Mouse (Mus musculus): Measurements from ENCODE around the gene Vpreb3.

Gene Vpreb3

GRCm38 (mm10) chr10:75942736-75943477 lies at the start of gene Vpreb3:
Vpreb3 (plus strand) TSS chr10:75943057.
- no peak for TF ChIP-seq GATA4 (IDR thresholded peaks at IDR 0.05; ENCODE audit: insufficient replicate concordance, low read length)

- TF ChIP-seq GATA4 (IDR thresholded peaks at IDR 0.05; ENCODE audit: insufficient replicate concordance, low read length) = no peak
These were observed 49.6 kb upstream of the Vpreb3 start, which contains the start of gene Derl3 for GRCm38 (mm10) chr10:75893089-75893750. Derl3 (plus strand) TSS chr10:75893413.

- TF ChIP-seq GATA4 (IDR thresholded peaks at IDR 0.05; ENCODE audit: insufficient replicate concordance, low read length) = no peak
These were observed 48.3 kb upstream of the Vpreb3 start for GRCm38 (mm10) chr10:75894601-75895000.

DNA sequence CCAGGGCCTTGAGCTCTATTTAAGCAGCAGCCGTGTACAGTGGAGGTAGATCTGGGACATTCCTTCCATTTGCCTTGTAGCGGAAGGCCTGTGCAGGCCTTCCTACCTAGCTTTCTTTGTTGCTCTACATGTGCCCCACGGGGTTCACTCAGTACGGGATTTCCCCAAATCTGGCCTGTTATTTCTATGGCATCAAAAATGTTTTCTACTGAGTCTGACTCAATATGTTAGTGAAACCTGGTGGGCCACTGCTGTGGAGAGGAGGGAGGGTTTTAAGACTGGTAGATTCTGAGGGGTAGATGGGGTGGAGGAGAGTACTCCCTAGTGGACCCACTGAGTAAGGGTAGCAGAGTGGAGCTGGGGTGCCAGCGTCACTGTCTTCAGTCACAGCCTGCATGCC lies 47.1 kb upstream of the Vpreb3 start:
- TF ChIP-seq GATA4 (IDR thresholded peaks at IDR 0.05; ENCODE audit: insufficient replicate concordance, low read length) = no peak

DNA sequence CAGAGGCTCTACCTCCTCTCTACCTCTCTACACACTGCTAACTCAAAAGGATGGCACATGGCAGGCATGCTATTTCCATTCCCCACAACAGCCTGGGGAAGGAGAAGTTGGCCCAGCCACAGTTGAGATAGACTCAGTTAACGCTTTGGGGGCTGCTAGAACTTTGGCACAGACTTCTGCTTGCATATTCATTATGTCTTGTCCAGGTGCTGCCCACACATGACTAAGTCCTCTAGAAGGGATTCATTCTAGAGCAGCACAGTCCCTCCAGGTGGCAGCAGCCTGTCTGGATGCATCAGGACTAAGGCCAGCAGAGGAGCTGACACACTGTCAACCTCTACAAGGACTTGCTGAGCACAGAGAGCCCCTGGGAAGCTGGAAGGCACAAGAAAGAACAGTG lies 46.6 kb upstream of the Vpreb3 start:
- TF ChIP-seq GATA4 (IDR thresholded peaks at IDR 0.05; ENCODE audit: insufficient replicate concordance, low read length) = no peak

DNA sequence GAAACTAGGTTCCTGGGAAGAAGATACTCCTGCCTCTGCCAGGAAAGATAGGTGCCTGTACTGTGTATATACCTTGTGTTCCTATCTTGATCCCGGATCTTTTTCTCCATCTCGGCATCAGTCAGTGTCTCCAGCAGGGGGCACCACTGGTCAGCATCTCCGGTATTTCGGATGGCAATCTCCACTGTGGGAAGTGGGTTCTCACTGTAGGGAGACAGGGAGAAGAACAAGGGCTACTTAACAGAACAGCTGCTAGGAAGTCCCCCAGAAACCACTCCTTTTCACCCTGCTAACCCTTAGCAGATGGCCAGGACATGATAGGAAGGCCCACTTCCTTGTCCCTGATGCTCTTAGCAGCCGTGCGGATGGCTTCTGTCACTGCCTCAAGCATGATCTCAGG lies 45.5 kb upstream of the Vpreb3 start:
- TF ChIP-seq GATA4 (IDR thresholded peaks at IDR 0.05; ENCODE audit: insufficient replicate concordance, low read length) = no peak

DNA sequence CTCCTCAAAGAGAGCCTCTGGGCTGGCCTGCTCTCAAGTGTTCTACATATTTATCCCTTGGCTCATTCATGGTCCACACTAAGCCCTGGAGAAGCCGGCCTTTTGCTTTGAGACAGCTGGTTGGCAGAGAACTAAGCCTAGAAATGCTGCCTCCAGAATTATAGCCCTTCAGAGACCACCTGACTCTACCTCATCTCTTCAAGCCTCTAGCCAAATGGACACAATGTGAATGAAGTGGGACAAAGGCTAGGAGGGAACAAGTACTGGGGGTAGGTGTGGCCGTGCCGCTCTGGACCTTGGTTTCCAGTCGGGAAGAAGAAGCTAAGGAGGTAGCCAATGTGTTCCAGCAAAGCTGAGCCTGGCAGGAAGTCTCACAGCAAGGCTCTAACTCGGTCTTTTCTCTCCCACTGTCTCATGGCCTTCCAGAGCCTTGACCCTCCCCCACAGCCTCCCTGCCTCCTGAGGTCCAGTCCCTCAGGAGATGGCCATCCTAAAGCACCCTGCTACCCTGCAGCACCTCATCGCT lies 44.8 kb upstream of the Vpreb3 start:
- no peak for TF ChIP-seq GATA4 (IDR thresholded peaks at IDR 0.05; ENCODE audit: insufficient replicate concordance, low read length)

DNA sequence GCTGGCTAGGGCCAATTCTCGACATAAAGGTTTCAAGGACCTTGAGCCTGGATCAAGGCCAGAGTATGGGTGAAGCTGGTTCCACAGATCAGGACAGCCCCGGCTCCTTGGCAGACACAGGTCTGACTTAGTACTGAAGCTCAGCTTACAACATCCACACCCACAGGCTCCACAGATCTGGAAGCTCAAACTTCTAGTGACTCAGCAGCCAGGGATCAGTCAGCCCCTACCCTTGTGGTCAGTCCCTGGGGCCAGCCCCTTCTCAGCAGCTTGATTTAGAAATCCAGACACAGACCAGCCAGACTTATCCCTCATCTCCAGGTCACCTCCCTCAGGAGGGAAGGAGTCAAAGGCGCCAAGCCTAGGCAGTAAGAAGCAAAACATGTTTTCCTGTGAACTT lies 44.0 kb upstream of the Vpreb3 start:
- no peak for TF ChIP-seq GATA4 (IDR thresholded peaks at IDR 0.05; ENCODE audit: insufficient replicate concordance, low read length)

DNA sequence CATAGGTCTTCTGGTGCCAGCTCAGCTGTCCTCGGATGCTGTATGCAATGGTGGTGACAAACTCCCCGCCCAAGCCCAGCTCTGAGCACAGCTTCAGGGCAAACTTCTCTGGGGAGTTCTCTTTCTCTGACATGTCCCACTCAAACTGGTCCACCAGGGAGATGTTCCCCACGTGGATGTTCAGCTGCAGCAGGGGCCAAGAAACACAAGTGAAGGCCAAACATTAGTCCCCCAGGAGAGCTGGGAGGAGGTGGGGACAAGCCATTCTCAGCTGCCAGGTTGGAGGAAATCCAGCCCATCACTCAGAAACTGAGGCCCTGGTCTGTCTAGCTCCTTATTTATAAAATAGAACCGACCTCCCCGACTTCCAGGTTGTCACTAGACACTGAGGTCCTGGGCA lies 38.5 kb upstream of the Vpreb3 start:
- no peak for TF ChIP-seq GATA4 (IDR thresholded peaks at IDR 0.05; ENCODE audit: insufficient replicate concordance, low read length)

- no peak for TF ChIP-seq GATA4 (IDR thresholded peaks at IDR 0.05; ENCODE audit: insufficient replicate concordance, low read length)
These were observed 36.0 kb upstream of the Vpreb3 start for GRCm38 (mm10) chr10:75906882-75907281.

GRCm38 (mm10) chr10:75910698-75911097 lies 32.2 kb upstream of the Vpreb3 start:
- TF ChIP-seq GATA4 (IDR thresholded peaks at IDR 0.05; ENCODE audit: insufficient replicate concordance, low read length) = no peak

- no peak for TF ChIP-seq GATA4 (IDR thresholded peaks at IDR 0.05; ENCODE audit: insufficient replicate concordance, low read length)
These were observed 29.8 kb upstream of the Vpreb3 start for GRCm38 (mm10) chr10:75913013-75913589.

GRCm38 (mm10) chr10:75915557-75915956 lies 27.3 kb upstream of the Vpreb3 start:
- no peak for TF ChIP-seq GATA4 (IDR thresholded peaks at IDR 0.05; ENCODE audit: insufficient replicate concordance, low read length)

DNA sequence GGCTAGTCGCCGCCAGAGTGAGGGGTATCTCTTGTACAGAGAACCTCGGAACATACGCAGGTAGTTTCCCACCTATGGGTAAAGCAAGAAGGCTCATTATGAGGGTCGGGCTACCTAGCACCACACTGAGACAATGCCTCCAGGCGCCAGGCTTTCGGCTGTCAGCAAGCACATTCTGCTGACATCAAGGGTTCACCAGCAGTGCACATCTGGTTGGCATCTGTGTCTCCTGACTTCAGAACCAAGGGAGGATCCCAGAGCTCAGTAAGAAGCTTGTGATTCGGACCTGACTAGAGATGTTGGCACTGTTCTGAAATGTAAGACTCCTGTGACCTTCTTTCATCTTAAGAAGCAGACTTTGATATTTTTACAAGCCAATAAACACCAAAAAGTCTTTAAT lies 26.0 kb upstream of the Vpreb3 start:
- no peak for TF ChIP-seq GATA4 (IDR thresholded peaks at IDR 0.05; ENCODE audit: insufficient replicate concordance, low read length)

DNA sequence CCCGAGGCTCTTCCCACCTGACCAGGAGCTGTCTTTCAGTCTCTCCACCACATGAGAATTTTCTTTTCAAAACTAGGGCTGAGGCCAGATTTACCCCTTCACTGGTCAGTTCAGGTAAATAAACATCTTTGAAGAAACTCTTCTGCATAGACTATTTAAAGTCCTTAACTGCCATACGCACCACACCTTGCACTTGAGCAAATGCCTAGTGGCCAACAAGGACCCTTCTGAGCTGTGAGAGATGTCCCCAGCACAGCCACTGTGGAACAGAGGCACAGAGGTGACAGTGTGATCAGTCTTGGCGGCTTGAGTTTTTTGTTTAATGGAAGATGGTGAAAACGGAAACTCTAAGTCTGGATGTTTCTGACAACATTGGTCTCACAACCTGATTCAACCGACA lies 23.8 kb upstream of the Vpreb3 start:
- no peak for TF ChIP-seq GATA4 (IDR thresholded peaks at IDR 0.05; ENCODE audit: insufficient replicate concordance, low read length)
